Mouse (Mus musculus) kidney, postnatal 0 days (tissue): ENCODE measurements around the gene Sult4a1. TPM values are rescaled to one million over a fixed set of nuclear protein-coding genes. Genes with fewer than 3 reads are reported as not detected.
A peak's percentile ranks its signal among the peaks of the same experiment; 100 is the strongest.

ENCODE experiments used
- ATAC-seq: fragments of 200-750 bp; cut with Nextera tagmentation; replicated peaks from 2 replicates; pipeline ENCODE4 v1.8.0; 2017; ENCODE audit warnings: low read depth, moderate number of reproducible peaks, moderate TSS enrichment, moderate library complexity; ENCODE audit not compliant: low FRiP score
- DNase-seq: peaks from one replicate; pipeline ENCODE4 v3.0.0-alpha.2; 2016; ENCODE audit warnings: low spot score
- H3K27ac ChIP-seq: fragments of 300-500 bp; sonication (generic); 2 replicates; pipeline ENCODE4 v1.5.1; 2014; ENCODE audit warnings: mild to moderate bottlenecking
- H3K27me3 ChIP-seq: fragments of 300-500 bp; sonication (generic); 2 replicates; pipeline ENCODE4 v1.6.1; 2014; ENCODE audit warnings: low read length, mixed read lengths; ENCODE audit not compliant: insufficient read depth
- H3K36me3 ChIP-seq: fragments of 300-500 bp; sonication (generic); 2 replicates; pipeline ENCODE4 v1.6.1; 2014; ENCODE audit warnings: low read length, mixed read lengths; ENCODE audit not compliant: insufficient read depth
- H3K4me1 ChIP-seq: fragments of 300-500 bp; sonication (generic); replicated peaks from 2 replicates; pipeline ENCODE4 v1.6.1; 2014; ENCODE audit warnings: antibody characterized with exemption, low read length, mixed read lengths; ENCODE audit not compliant: insufficient read depth
- H3K4me2 ChIP-seq: fragments of 300-500 bp; sonication (generic); 2 replicates; pipeline ENCODE4 v1.6.1; 2014; ENCODE audit warnings: mild to moderate bottlenecking, low read length, moderate library complexity, mixed read lengths
- H3K4me3 ChIP-seq: fragments of 300-500 bp; sonication (generic); replicated peaks from 2 replicates; pipeline ENCODE4 v1.5.1; 2014; ENCODE audit warnings: low read depth, low read length
- H3K9ac ChIP-seq: fragments of 300-500 bp; sonication (generic); 2 replicates; pipeline ENCODE4 v1.6.1; 2014; ENCODE audit warnings: low read depth, low read length
- H3K9me3 ChIP-seq: fragments of 300-500 bp; sonication (generic); replicated peaks from 2 replicates; pipeline ENCODE4 v1.6.1; 2016; ENCODE audit warnings: low read length, inconsistent platforms, mixed read lengths
- CTCF ChIP-seq: IDR thresholded peaks from 2 replicates; pipeline ENCODE4 v1.5.1; 2016; ENCODE audit warnings: antibody characterized with exemption, low read depth, mild to moderate bottlenecking, moderate library complexity
- WGBS: fragments of 180-500 bp; shearing (Covaris S2); extraction: QIAGEN DNeasy Blood & Tissue Kit; methylation state at CpG from one replicate; pipeline ENCODE4 v1.1.7; 2014; 5-methylcytosine and 5-hydroxymethylcytosine counted together
- polyA plus RNA-seq: library from polyadenylated mRNA; unstranded; fragments of >200 nt; fragmentation: Nextera tagmentation; extraction: Ambion mirVana; gene quantifications from 2 replicates; pipeline ENCODE4 v1.2.1, GENCODE M21; 2015

The Sult4a1 gene
- polyA plus RNA-seq, 1 experiment from 2014 or later, result 0.34 TPM

GRCm38 (mm10) chr15:84121036-84121435 lies 15.5 kb upstream of the Sult4a1 start:
- Histone ChIP-seq H3K27ac (no peak overlapping the region), H3K9ac (no peak overlapping the region), H3K4me3 (no peak overlapping the region), H3K36me3 (no peaks in the 10 kb centered on the region), H3K27me3 (no peaks in the 10 kb centered on the region), H3K4me2 (no peak overlapping the region), H3K9me3 (no peaks in the 10 kb centered on the region), H3K4me1 (no peaks in the 10 kb centered on the region)
- DNase-seq, result no peak
- WGBS, result 72% methylated on average over 7 of the region's 7 CpGs
- no peak for TF ChIP-seq CTCF
- no peak for ATAC-seq

GRCm38 (mm10) chr15:84120612-84121011 lies 15.1 kb upstream of the Sult4a1 start:
- 35% methylated on average over 6 of the region's 6 CpGs for WGBS
- Histone ChIP-seq H3K27ac (no peak overlapping the region), H3K9ac (no peak overlapping the region), H3K27me3 (no peaks in the 10 kb centered on the region), H3K4me1 (no peaks in the 10 kb centered on the region), H3K36me3 (no peaks in the 10 kb centered on the region), H3K4me2 (no peak overlapping the region), H3K4me3 (no peak overlapping the region), H3K9me3 (no peaks in the 10 kb centered on the region)
- DNase-seq (peak; percentile 28), ATAC-seq (no peak)
- peak; percentile 54 for TF ChIP-seq CTCF

- no peak for DNase-seq
- no peak for ATAC-seq
These were observed 10.9 kb upstream of the Sult4a1 start for GRCm38 (mm10) chr15:84116466-84116865.

GRCm38 (mm10) chr15:84115727-84116126 lies 10.2 kb upstream of the Sult4a1 start:
- H3K27ac ChIP-seq, result no peak overlapping the region
- ATAC-seq (no peak), DNase-seq (peak; percentile 11)
- no peaks in the 10 kb centered on the region; the same call in 1 of the 2 replicates for H3K27me3 ChIP-seq
- 69% methylated on average over 5 of the region's 5 CpGs for WGBS
- peak; percentile 50; the same call in 1 of the 2 replicates for TF ChIP-seq CTCF
- no peaks in the 10 kb centered on the region for H3K9me3 ChIP-seq
- H3K4me3 ChIP-seq, result no peak overlapping the region
- H3K4me1 ChIP-seq, result no peaks in the 10 kb centered on the region
- no peak overlapping the region for H3K9ac ChIP-seq
- no peak overlapping the region for H3K4me2 ChIP-seq
- H3K36me3 ChIP-seq, result no peaks in the 10 kb centered on the region

More at GRCm38 (mm10) chr15:84116466-84116865, 10.9 kb upstream of the Sult4a1 start:
- Histone ChIP-seq H3K4me3 (no peak overlapping the region), H3K27ac (no peak overlapping the region), H3K36me3 (no peaks in the 10 kb centered on the region), H3K9ac (no peak overlapping the region), H3K4me2 (no peak overlapping the region), H3K4me1 (no peaks in the 10 kb centered on the region), H3K27me3 (no peaks in the 10 kb centered on the region; the same call in 1 of the 2 replicates), H3K9me3 (no peaks in the 10 kb centered on the region)
- TF ChIP-seq CTCF, result no peak
- 76% methylated on average over 1 of the region's 1 CpGs for WGBS

GRCm38 (mm10) chr15:84113873-84114272 lies 8.3 kb upstream of the Sult4a1 start:
- no peak overlapping the region for H3K4me2 ChIP-seq
- 60% methylated on average over 6 of the region's 6 CpGs for WGBS
- ATAC-seq (no peak), DNase-seq (no peak)
- no peaks in the 10 kb centered on the region; the same call in 1 of the 2 replicates for H3K27me3 ChIP-seq
- no peaks in the 10 kb centered on the region for H3K9me3 ChIP-seq
- no peak for TF ChIP-seq CTCF
- no peaks in the 10 kb centered on the region for H3K4me1 ChIP-seq
- no peak overlapping the region for H3K9ac ChIP-seq
- H3K36me3 ChIP-seq, result no peaks in the 10 kb centered on the region
- no peak overlapping the region for H3K27ac ChIP-seq
- H3K4me3 ChIP-seq, result no peak overlapping the region

- WGBS, result 9% methylated on average over 13 of the region's 13 CpGs
- H3K4me1 ChIP-seq, result peaks cover 7% of the 10 kb centered on the region; the same call in 1 of the 2 replicates
These were observed 3.3 kb upstream of the Sult4a1 start for GRCm38 (mm10) chr15:84108899-84109298.

More at GRCm38 (mm10) chr15:84108899-84109298, 3.3 kb upstream of the Sult4a1 start:
- Histone ChIP-seq H3K36me3 (no peaks in the 10 kb centered on the region), H3K4me3 (no peak overlapping the region), H3K27ac (no peak overlapping the region), H3K9ac (no peak overlapping the region), H3K4me2 (no peak overlapping the region), H3K27me3 (peaks cover 20% of the 10 kb centered on the region), H3K9me3 (no peaks in the 10 kb centered on the region)
- ATAC-seq (no peak), DNase-seq (peak; percentile 40)
- TF ChIP-seq CTCF, result no peak
